Mouse (Mus musculus) thymus, adult 2 months (tissue): Measurements from ENCODE around the gene Eid3. TPM values are rescaled to one million over a fixed set of nuclear protein-coding genes. Genes with fewer than 3 reads are reported as not detected.

Source experiments
- DNase-seq: peaks from one replicate; pipeline ENCODE4 v3.0.0; 2021
- H3K27ac ChIP-seq: fragments of 200-500 bp; 2 replicates; pipeline ENCODE4 v1.5.1; 2012; ENCODE audit warnings: low read length, control low read depth; ENCODE audit not compliant: control insufficient read depth, insufficient read depth
- H3K27me3 ChIP-seq: fragments of 200-500 bp; 2 replicates; pipeline ENCODE4 v1.6.1; 2012; ENCODE audit warnings: mild to moderate bottlenecking, low read length, moderate library complexity, mixed read lengths; ENCODE audit not compliant: control insufficient read depth, insufficient read depth
- H3K36me3 ChIP-seq: fragments of 200-500 bp; 2 replicates; pipeline ENCODE4 v1.6.1; 2012; ENCODE audit warnings: mild to moderate bottlenecking, low read length, moderate library complexity; ENCODE audit not compliant: control insufficient read depth, insufficient read depth
- H3K4me1 ChIP-seq: fragments of 200-500 bp; replicated peaks from 2 replicates; pipeline ENCODE4 v1.6.1; 2012; ENCODE audit warnings: low read length; ENCODE audit not compliant: control insufficient read depth, insufficient read depth
- H3K4me3 ChIP-seq: fragments of 200-500 bp; 2 replicates; pipeline ENCODE4 v1.5.1; 2012; ENCODE audit warnings: mild to moderate bottlenecking, low read length, control low read depth, moderate library complexity; ENCODE audit not compliant: control insufficient read depth, insufficient read depth
- CTCF ChIP-seq: fragments of 200-500 bp; IDR thresholded peaks from 2 replicates; pipeline ENCODE4 v1.5.1; 2012; ENCODE audit warnings: mild to moderate bottlenecking, control low read depth, low read length, moderate library complexity, borderline replicate concordance; ENCODE audit not compliant: control insufficient read depth, poor library complexity, insufficient read depth; ENCODE audit errors: extremely low read depth
- POLR2A ChIP-seq: fragments of 200-500 bp; IDR thresholded peaks from 2 replicates; pipeline ENCODE4 v1.6.1; 2012; ENCODE audit warnings: mild to moderate bottlenecking, low read length, control low read depth, moderate library complexity; ENCODE audit not compliant: control insufficient read depth, poor library complexity, insufficient read depth; ENCODE audit errors: extremely low read depth
- whole genome bisulfite sequencing: fragments of 180-500 bp; shearing (Covaris S2); methylation state at CpG from one replicate; pipeline ENCODE4 v1.1.7; 2018; 5-methylcytosine and 5-hydroxymethylcytosine counted together
- polyA plus RNA-seq: library from polyadenylated mRNA; depleted of rRNA; stranded (reverse); fragments of >200 nt; gene quantifications from 2 replicates; pipeline ENCODE4 v1.2.3, GENCODE M21; 2012

Gene Eid3
- polyA plus RNA-seq, 1 experiment: 0.46 TPM

DNA sequence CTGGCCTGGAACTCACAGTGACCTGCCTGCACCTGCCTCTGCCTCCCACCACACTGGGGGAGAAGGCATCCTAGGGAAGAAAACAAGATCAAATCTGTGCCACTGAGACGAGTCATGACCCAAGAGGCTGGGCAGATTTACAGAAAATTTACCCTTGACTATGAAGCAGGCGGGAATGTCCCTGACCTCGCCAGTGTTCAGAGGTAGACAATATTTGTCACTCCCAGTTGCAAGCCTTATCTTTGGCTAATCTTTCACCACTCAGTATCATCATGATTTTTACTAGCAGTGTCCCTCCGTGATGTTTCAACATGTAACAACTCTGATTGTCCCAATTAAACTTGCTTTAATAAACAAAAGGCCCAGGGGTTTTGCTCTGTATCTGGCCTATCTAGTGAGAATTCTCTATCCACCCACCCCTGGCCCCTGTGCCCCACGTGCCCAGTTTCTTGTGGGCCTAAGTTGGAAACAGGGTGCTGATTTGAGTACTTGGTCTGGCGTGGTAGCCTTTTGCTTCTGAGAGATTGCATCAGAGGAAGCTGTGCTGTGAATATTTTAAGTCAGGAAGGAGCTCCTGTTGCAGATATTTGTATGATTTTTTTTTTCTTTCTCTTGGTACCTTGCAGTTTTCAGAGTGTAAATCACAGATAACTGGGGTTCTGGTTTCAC is 2.1 kb downstream of the Eid3 start:
- TF ChIP-seq CTCF (no peak), POLR2A (no peak)
- Histone ChIP-seq H3K27ac (no peak overlapping the region), H3K27me3 (no peaks in the 10 kb centered on the region), H3K4me1 (peaks cover 4% of the 10 kb centered on the region), H3K4me3 (no peak overlapping the region), H3K36me3 (no peaks in the 10 kb centered on the region)
- 82% methylated on average over 6 of the region's 6 CpGs for WGBS
- no peak for DNase-seq

DNA sequence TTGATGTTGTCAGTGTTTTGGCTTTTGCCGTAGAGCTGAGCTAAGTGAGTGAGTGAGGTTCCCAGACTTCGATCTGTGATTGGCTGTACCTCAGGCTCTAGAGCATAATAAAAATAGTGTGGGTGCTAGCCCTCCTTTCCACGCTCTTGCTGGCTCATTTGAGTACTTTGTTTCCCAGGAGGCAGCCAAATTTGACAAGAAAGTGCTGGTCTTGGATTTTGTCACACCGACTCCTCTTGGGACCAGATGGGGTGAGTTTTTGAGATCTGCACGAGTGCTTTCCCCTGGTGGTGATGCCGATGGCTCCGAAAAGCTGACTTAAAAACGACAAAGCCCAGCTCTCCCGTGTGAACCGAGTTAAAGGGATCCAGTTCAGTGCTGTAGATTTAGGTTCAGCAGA is 9.0 kb downstream of the Eid3 start:
- H3K4me1 ChIP-seq: no peaks in the 10 kb centered on the region; the same call in 1 of the 2 replicates
- TF ChIP-seq CTCF (no peak), POLR2A (no peak)
- H3K36me3 ChIP-seq: peaks cover 34% of the 10 kb centered on the region
- no peaks in the 10 kb centered on the region for H3K27me3 ChIP-seq
- 96% methylated on average over 10 of the region's 10 CpGs for WGBS
- no peak overlapping the region for H3K27ac ChIP-seq
- no peak overlapping the region for H3K4me3 ChIP-seq
- no peak for DNase-seq

DNA sequence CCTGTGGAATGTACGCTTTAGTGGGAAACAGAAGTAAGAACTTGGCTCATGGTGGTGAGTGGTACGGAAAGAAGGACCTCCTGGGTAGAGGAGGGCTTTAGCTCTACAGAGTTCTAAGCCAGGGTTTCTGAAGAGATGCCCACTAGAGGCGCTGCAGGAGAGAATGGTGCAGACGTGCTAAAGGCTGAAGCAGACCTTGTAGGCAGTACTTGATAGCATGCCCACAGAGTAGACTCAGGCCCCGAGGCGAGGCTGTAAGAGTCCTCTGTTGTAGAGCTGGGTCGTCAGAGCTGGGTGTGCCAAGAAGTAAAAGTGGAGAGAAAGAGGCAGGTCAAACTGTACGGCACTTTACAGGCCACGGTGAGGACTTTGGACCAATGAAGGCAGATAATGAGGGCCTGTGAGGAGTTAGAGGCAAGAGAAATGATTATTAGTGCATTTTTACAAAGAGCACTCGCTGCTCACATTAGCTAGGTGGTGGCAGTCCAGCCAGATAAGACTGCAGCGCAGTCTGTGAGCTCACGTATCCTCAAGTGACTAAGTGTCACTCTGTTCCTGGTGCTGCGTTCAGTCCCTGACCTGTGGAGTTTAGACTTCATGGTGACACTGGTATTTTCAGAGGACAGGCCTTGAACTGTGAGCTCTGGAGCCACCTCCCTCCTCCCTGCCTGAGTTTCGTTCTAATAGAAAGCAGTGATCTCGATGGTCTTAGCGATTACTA is 9.8 kb downstream of the Eid3 start:
- DNase-seq: peak; percentile 62

DNA sequence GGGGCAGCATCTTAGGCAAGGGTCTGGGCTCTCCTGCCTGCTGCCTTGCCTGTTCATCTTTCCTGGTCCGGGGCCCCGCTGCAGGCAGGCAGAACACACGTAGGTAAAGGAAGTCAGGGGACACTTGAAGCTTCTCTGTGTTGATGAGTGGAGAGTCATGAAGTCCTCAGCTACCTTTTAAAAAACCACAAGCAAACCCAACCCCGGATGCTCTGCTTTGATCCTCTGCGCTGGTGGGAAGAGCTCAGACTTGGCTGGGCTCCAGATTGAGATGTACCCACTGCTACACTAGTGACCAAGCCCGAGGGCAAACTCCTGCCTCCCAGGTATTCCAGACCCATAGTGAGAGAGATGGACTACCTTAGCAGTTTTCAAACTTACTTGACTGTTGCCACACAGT is 20.9 kb downstream of the Eid3 start:
- H3K4me3 ChIP-seq: no peak overlapping the region
- H3K27ac ChIP-seq: no peak overlapping the region
- DNase-seq: no peak
- no peaks in the 10 kb centered on the region for H3K27me3 ChIP-seq
- peaks cover 39% of the 10 kb centered on the region for H3K36me3 ChIP-seq
- WGBS: 6% methylated on average over 6 of the region's 6 CpGs
- TF ChIP-seq CTCF: no peak
- no peak for TF ChIP-seq POLR2A
- peaks cover 26% of the 10 kb centered on the region for H3K4me1 ChIP-seq

More for the DNA sequence above, 9.8 kb downstream of the Eid3 start:
- peaks cover 42% of the 10 kb centered on the region for H3K36me3 ChIP-seq
- TF ChIP-seq CTCF: 0 out of 2 replicates have a peak, but pooled peaks have one; percentile 14
- no peak for TF ChIP-seq POLR2A
- 90% methylated on average over 16 of the region's 16 CpGs for WGBS
- no peaks in the 10 kb centered on the region; the same call in 1 of the 2 replicates for H3K4me1 ChIP-seq
- no peak overlapping the region for H3K4me3 ChIP-seq
- H3K27ac ChIP-seq: no peak overlapping the region
- no peaks in the 10 kb centered on the region for H3K27me3 ChIP-seq

DNA sequence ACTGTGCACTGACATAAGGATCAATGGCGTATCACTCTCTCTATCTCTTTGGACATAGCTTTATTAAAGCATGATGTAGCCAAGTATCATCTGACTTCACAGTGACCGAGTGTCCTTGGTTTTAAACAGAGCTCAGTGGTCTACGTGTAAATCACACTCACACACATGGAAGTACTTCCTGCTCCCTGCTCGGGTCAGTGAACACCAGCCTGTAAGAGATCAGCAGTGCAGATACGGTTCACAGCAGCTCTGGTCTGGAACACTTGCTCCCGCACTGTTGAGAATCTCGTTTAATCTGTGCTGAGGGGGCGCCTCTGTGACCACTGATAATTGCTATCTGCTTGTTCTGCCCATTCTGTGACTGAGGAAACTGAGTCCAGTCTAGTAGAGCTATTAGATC is 22.1 kb downstream of the Eid3 start:
- no peaks in the 10 kb centered on the region for H3K27me3 ChIP-seq
- no peak overlapping the region for H3K4me3 ChIP-seq
- DNase-seq: no peak
- no peak overlapping the region for H3K27ac ChIP-seq
- WGBS: 92% methylated on average over 8 of the region's 8 CpGs
- no peak for TF ChIP-seq POLR2A
- TF ChIP-seq CTCF: no peak
- peaks cover 37% of the 10 kb centered on the region for H3K4me1 ChIP-seq
- H3K36me3 ChIP-seq: peaks cover 33% of the 10 kb centered on the region

DNA sequence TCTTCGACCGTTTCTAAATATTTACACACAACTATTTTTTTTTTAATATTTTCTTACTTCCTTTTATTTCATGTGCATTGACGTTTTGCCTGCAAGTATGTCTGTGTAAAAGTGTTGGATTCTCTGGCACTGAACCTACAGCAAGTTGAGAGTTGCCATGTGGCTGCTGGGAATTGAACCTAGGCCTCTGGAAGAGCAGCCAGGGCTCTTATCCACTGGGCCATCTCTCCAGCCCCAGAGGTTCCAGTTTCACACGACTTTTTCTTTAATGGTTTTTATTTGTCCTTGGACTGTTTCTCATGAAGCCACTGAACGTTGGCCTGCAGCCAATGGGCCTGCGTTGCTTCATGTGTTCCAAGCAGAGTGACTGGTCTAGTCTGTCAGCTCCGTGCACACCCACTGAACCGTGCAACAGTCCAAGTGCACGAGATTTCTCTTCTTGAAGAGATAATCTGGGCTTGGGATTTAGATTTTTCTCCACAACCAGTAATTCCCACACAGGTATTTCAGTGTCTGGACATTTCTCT is 23.1 kb downstream of the Eid3 start:
- WGBS: 49% methylated on average over 9 of the region's 9 CpGs
- TF ChIP-seq POLR2A (no peak), CTCF (no peak)
- Histone ChIP-seq H3K36me3 (peaks cover 24% of the 10 kb centered on the region), H3K4me1 (peaks cover 42% of the 10 kb centered on the region), H3K27ac (no peak overlapping the region), H3K4me3 (no peak overlapping the region), H3K27me3 (no peaks in the 10 kb centered on the region)
- DNase-seq: no peak
